ENCODE assay signal across 10 mouse cellular contexts in the genomic region with DNA sequence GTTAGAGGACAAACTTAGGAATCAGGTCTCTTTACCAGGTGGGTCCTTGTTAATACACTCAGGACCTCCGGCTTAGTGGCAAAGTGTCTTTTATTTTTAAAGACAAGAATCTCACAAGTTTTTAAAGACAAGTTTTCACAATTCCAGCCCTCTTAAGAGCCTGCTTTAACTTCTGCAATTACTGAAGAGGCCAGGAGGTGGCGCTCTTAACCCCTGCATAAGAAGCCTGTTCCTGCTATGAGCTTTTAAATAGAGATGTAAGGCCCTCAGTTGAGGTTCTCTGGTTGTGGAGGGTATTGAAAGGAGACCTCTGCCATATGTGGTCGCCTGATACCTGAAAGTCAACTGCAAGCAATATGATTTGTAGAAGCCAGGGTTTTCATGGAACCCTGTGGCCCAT. TPM values are rescaled to one million over a fixed set of nuclear protein-coding genes. Genes with fewer than 3 reads are reported as not detected.
A peak's percentile ranks its signal among the peaks of the same experiment; 100 is the strongest.
DNase-seq lines count a peak whose midpoint lies in the region; ATAC-seq lines count a peak whose summit lies in the region.
"Had no signal": no experiment of that assay in that cellular context is flagged by ENCODE, and none has a peak within 500 bp of the region (broad histone marks: within the 10 kb centered on the region; RNA-seq: fewer than 3 reads in every experiment).

No protein-coding gene starts in this region.

- no peaks in the 10 kb centered on the region for H3K4me1 ChIP-seq in hindbrain, embryonic 10.5 days (replicated peaks)
- no peaks in the 10 kb centered on the region for H3K4me1 ChIP-seq in hindbrain, embryonic 12.5 days

- no peak for ATAC-seq in hindbrain, embryonic 12.5 days (ENCODE audit: low FRiP score)
- ATAC-seq in CD4-positive, CD25-positive, alpha-beta regulatory T cell, adult 4 months = peak; percentile 54
- peak; percentile 52; the same call in 1 of the 2 replicates for ATAC-seq in megakaryocyte-erythroid progenitor cell, adult 5-6 weeks (replicated peaks; ENCODE audit: low FRiP score, low TSS enrichment, poor library complexity, severe bottlenecking)

- no peak overlapping the region for H3K27ac ChIP-seq in hindbrain, embryonic 10.5 days
- no peak overlapping the region for H3K27ac ChIP-seq in hindbrain, embryonic 12.5 days
- H3K27ac ChIP-seq: macrophage had no signal

- H3K27me3 ChIP-seq in hindbrain, embryonic 10.5 days (ENCODE audit: insufficient read depth, poor library complexity, severe bottlenecking) = no peaks in the 10 kb centered on the region
- no peaks in the 10 kb centered on the region for H3K27me3 ChIP-seq in hindbrain, embryonic 12.5 days

- WGBS in hindbrain, embryonic 10.5 days = 55% methylated on average over 3 of the region's 3 CpGs
- 61% methylated on average over 3 of the region's 3 CpGs for WGBS in hindbrain, embryonic 12.5 days

- no peak overlapping the region for H3K9ac ChIP-seq in hindbrain, embryonic 12.5 days

- no peak overlapping the region for H3K4me3 ChIP-seq in hindbrain, embryonic 10.5 days
- H3K4me3 ChIP-seq in hindbrain, embryonic 12.5 days = no peak overlapping the region
- H3K4me3 ChIP-seq: erythroblast, embryonic 14.5 days had no signal

- H3K36me3 ChIP-seq in hindbrain, embryonic 10.5 days = peaks cover 53% of the 10 kb centered on the region
- peaks cover 46% of the 10 kb centered on the region for H3K36me3 ChIP-seq in hindbrain, embryonic 12.5 days

- H3K4me2 ChIP-seq in hindbrain, embryonic 12.5 days (replicated peaks) = no peak overlapping the region

- peak; percentile 53 for DNase-seq in hindbrain, embryonic 10.5 days (ENCODE audit: low spot score)
- DNase-seq in ZHBTc4 (ENCODE audit: low read depth, low spot score) = peak; percentile 85
- DNase-seq in embryo, embryonic 11.5 days (ENCODE audit: low read depth, low spot score) = peak; percentile 29
- peak; percentile 66 to 71 for DNase-seq in layer of hippocampus, postnatal 10 days (ENCODE audit: low spot score in 2 of 2)
- peak; percentile 27 to 43 for DNase-seq in thymus, postnatal 36 days

- H3K9me3 ChIP-seq in hindbrain, embryonic 10.5 days = no peaks in the 10 kb centered on the region
- H3K9me3 ChIP-seq in hindbrain, embryonic 12.5 days (replicated peaks) = no peaks in the 10 kb centered on the region

RNA-seq across cellular contexts. Expression of a gene that starts 10.7 kb away (rescaled TPM):
- polyA plus RNA-seq in hindbrain, embryonic 10.5 days (2016; fragmentation: Nextera tagmentation; extraction: Ambion mirVana) = 110 and 136 TPM in 2 replicates
- 84.9 and 88.7 TPM in 2 replicates for polyA plus RNA-seq in hindbrain, embryonic 12.5 days (2016; fragmentation: Nextera tagmentation; extraction: Ambion mirVana)
- 10 to 100 TPM; 67.5 to 86.6 TPM for polyA plus RNA-seq in CD4-positive, CD25-positive, alpha-beta regulatory T cell, adult 4 months (2017; shearing (Covaris generic))
- total RNA-seq in layer of hippocampus, postnatal 10 days (2021) = 10 to 100 TPM; 41.2 to 45.6 TPM
- total RNA-seq in megakaryocyte-erythroid progenitor cell, adult 5-6 weeks (2014; fragmentation: Nextera tagmentation) = 170 and 201 TPM in 2 replicates
- 271 and 318 TPM in 2 replicates for total RNA-seq in megakaryocyte-erythroid progenitor cell, adult 5-6 weeks (2017)

RNA-seq across cellular contexts. Expression of a gene that starts 41.3 kb away (rescaled TPM):
- 90.2 and 111 TPM in 2 replicates for polyA plus RNA-seq in hindbrain, embryonic 10.5 days (2016; fragmentation: Nextera tagmentation; extraction: Ambion mirVana)
- polyA plus RNA-seq in hindbrain, embryonic 12.5 days (2016; fragmentation: Nextera tagmentation; extraction: Ambion mirVana) = 129 and 138 TPM in 2 replicates
- polyA plus RNA-seq in CD4-positive, CD25-positive, alpha-beta regulatory T cell, adult 4 months (2017; shearing (Covaris generic)) = 10 to 100 TPM; 43.6 to 47.2 TPM
- total RNA-seq in layer of hippocampus, postnatal 10 days (2021) = 100 to 1,000 TPM; 104 to 113 TPM
- 370 and 401 TPM in 2 replicates for total RNA-seq in megakaryocyte-erythroid progenitor cell, adult 5-6 weeks (2014; fragmentation: Nextera tagmentation)
- total RNA-seq in megakaryocyte-erythroid progenitor cell, adult 5-6 weeks (2017) = 268 and 296 TPM in 2 replicates

RNA-seq across cellular contexts. Expression of a gene that starts 41.7 kb away (rescaled TPM):
- 39.9 and 49.6 TPM in 2 replicates for polyA plus RNA-seq in hindbrain, embryonic 10.5 days (2016; fragmentation: Nextera tagmentation; extraction: Ambion mirVana)
- 28.5 and 30.8 TPM in 2 replicates for polyA plus RNA-seq in hindbrain, embryonic 12.5 days (2016; fragmentation: Nextera tagmentation; extraction: Ambion mirVana)
- polyA plus RNA-seq in CD4-positive, CD25-positive, alpha-beta regulatory T cell, adult 4 months (2017; shearing (Covaris generic)) = 10 to 100 TPM; 20.3 to 20.4 TPM
- total RNA-seq in layer of hippocampus, postnatal 10 days (2021) = 10 to 100 TPM; 34.7 to 36.2 TPM
- 139 and 168 TPM in 2 replicates for total RNA-seq in megakaryocyte-erythroid progenitor cell, adult 5-6 weeks (2014; fragmentation: Nextera tagmentation)
- total RNA-seq in megakaryocyte-erythroid progenitor cell, adult 5-6 weeks (2017) = 21.3 and 28.9 TPM in 2 replicates

RNA-seq across cellular contexts. Expression of a gene that starts 45.4 kb away (rescaled TPM):
- polyA plus RNA-seq in hindbrain, embryonic 10.5 days (2016; fragmentation: Nextera tagmentation; extraction: Ambion mirVana) = not detected in 2 replicates
- 0.23 TPM in 1 of 2 replicates, not detected in the other for polyA plus RNA-seq in hindbrain, embryonic 12.5 days (2016; fragmentation: Nextera tagmentation; extraction: Ambion mirVana)
- polyA plus RNA-seq in CD4-positive, CD25-positive, alpha-beta regulatory T cell, adult 4 months (2017; shearing (Covaris generic)) = not detected
- not detected for total RNA-seq in layer of hippocampus, postnatal 10 days (2021)
- not detected in 2 replicates for total RNA-seq in megakaryocyte-erythroid progenitor cell, adult 5-6 weeks (2014; fragmentation: Nextera tagmentation)
- total RNA-seq in megakaryocyte-erythroid progenitor cell, adult 5-6 weeks (2017) = not detected in 2 replicates
- polyA plus RNA-seq: erythroblast, embryonic 14.5 days; macrophage had no signal

Comparison
In these comparisons a context has a peak if more than half of its experiments do, and no peak if none do; other contexts are left out.
1. DNase-seq: peak in every context shown above with its lines; median percentile 85 in ZHBTc4; 68 in layer of hippocampus, postnatal 10 days; 53 in hindbrain, embryonic 10.5 days; 35 in thymus, postnatal 36 days; 29 in embryo, embryonic 11.5 days.